Mouse (Mus musculus) layer of hippocampus, adult 9-10 months (tissue): ENCODE data around the gene Dynll2.

Experiments used
- DNase-seq: peaks from one replicate; pipeline ENCODE4 v3.0.0; 2022; ENCODE audit warnings: low spot score

Gene Dynll2

GRCm38 (mm10) chr11:87986831-87987793 is at the start of gene Dynll2:
Gene Dynll2, minus strand, starts transcription at chr11:87987533.
- DNase-seq, result no peak

DNA sequence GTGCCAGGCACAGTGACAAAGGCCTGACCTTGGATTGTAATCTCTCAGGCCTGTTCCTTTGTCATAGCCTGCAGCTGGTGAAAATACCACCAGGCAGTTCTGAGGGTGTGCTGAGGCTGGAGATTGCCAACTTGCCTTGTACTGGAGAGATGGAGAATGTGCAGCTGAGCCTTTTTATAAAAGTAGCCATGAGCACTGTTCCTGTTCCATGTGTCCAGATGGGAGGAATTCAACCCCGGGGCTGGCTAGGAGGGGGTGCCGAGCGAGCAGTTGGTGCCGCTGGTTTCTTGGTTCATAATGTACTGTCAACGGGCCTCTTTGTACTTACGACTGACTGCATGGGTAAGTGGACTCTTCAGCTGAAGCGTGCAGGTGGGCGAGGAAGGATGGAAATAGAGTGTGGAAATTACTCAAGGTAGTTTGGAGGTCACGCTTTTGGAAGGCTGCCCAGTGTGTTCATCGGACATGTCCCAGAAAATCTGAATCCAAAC is 49.5 kb upstream of the Dynll2 start:
- DNase-seq, result no peak

- no peak for DNase-seq
Measured at GRCm38 (mm10) chr11:88035970-88036369, 48.6 kb upstream of the Dynll2 start.

GRCm38 (mm10) chr11:88031753-88032152 is 44.4 kb upstream of the Dynll2 start:
- DNase-seq, result no peak

GRCm38 (mm10) chr11:88030836-88031235 is 43.5 kb upstream of the Dynll2 start:
- DNase-seq, result no peak

GRCm38 (mm10) chr11:88030219-88030618 is 42.9 kb upstream of the Dynll2 start:
- no peak for DNase-seq

DNA sequence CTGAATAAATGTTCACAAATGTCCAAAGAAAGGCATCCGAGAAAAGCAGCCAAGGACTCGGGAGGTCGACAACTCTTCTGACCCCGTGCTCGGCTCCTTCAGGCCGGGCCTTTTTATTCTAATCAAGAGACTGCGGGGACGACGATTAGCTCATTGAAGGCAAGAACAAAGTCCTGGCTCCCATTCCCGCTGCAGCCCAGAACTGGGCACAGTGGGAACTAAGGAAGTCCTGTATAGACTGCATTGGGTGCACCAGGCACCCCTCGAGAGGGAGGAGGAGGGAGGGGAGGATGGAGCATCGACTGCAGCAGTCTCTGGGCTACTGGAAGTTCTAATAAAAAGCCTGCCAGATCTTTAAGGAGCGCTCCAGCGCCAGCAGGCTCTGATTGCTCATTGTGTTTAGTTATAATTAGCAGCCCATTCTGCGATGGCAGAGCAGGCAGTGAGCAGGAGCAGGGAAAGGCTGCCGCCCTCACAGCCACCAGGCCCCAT is 40.9 kb upstream of the Dynll2 start:
- no peak for DNase-seq

- no peak for DNase-seq
Measured at GRCm38 (mm10) chr11:88027391-88028035, 40.2 kb upstream of the Dynll2 start.

DNA sequence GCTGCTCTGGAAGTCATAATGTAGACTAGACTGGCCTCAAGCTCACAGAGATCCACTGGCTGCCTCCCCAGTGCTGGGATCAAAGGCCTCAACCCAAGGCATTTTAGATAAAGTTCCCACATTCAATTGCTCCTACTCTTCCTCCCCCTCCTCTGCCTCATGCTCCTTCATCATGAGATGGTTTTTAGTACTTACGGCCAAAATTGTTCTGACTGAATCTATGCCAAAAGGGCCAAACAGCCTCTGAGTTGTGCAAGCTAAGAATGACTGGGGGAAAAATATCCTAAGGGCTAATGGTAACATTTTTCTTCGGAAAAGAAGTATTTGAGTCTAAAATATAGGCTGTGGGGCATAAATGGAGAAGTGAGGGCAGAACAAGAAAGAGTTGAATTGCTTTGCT is 36.6 kb upstream of the Dynll2 start:
- DNase-seq, result no peak

DNA sequence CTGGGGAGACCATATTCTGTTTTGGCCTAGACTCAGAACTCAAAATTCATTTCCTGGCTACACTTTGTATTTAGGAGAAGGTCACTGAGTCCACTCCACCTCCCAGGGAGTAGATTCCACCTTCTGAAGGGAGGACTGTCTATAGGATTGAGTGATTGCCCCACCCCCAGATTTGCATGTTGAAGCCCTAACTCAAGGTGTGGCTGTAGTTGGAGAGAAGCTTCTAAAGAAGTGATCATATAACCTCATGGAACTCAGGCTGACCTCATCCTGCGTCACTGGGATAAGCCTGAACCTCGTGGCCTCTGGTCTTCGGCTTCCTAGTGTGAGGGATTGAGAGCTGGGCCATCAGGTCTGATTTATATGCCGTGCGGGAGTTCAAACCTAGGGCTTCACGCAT is 28.5 kb upstream of the Dynll2 start:
- DNase-seq, result no peak

- DNase-seq, result no peak
Measured at GRCm38 (mm10) chr11:88015161-88015560, 27.8 kb upstream of the Dynll2 start.

DNA sequence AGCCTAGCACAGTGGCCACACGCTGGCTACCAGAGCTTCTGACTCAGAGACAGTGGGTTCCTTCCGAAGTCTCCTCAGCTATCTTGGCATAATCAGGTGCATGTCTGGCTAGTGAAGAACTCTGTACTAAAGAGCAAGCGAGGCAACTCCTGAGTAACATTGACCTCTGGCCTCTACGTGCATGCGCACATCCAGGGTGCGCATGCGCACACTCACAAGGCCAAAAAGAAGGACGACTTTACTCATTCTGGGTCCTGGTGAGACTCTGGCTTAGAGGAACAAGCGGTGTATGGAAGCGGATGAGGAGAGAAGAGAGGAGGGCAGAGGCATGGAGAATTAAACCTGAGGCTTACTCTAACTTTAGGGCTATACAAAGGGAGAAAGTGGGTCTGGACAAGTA is 26.3 kb upstream of the Dynll2 start:
- no peak for DNase-seq

- no peak for DNase-seq
Measured at GRCm38 (mm10) chr11:88012621-88013244, 25.4 kb upstream of the Dynll2 start.

DNA sequence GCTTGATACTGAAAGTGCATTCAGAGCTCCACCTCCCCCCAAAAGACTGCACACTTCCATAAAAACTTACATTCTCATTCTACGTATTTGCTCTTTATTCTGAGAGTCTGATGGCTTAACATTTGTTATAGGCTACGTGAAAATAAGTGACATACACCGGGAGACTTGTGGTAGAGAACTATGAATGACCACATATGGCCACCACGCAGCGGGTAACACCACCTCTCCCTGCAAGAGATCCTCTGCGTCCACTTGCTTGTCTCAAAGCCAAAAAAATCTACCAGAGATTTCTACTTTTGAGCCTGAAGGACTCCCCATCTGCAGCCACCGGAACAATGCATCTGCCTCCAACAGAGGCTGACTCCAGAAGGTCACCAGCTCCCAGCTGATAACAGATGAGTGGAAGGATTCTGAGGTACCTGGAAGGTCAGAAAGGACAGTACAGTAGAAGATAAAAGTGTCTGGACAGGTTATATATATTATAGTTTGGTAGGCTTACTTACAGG is 24.6 kb upstream of the Dynll2 start:
- DNase-seq, result no peak

DNA sequence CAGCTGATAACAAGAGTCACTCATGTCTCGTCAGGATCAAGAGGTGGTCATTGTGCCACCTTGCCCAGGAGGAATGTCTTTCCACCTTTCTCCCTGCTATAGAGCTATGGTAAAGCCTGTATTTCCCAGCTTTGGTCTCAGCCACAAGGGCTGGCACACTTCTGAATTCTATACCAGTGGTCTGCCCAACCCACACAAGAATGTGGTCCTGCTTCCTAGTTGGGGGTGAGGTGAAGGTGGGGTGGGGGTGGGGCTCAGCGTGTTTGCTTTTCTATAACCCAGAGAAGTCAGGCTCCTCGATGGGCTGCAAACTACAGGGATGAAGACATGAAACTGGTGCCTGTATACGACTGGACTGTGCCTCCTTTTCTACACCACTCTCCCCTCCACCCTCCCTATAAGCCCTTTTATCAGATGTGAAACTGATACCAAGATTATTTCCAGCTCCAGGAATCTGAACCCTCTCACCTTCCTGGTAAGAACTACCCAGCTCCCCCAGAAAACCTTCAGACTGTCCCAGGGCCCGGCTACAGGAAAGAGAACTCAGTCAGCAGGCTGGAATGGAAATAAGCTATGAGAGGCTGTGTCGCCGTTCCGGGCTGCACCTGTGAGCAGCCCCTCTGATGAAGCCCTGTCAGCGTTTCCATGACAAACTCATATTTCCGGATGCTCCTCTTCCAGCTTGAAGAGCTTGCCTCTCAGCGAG is 24.0 kb upstream of the Dynll2 start:
- no peak for DNase-seq

DNA sequence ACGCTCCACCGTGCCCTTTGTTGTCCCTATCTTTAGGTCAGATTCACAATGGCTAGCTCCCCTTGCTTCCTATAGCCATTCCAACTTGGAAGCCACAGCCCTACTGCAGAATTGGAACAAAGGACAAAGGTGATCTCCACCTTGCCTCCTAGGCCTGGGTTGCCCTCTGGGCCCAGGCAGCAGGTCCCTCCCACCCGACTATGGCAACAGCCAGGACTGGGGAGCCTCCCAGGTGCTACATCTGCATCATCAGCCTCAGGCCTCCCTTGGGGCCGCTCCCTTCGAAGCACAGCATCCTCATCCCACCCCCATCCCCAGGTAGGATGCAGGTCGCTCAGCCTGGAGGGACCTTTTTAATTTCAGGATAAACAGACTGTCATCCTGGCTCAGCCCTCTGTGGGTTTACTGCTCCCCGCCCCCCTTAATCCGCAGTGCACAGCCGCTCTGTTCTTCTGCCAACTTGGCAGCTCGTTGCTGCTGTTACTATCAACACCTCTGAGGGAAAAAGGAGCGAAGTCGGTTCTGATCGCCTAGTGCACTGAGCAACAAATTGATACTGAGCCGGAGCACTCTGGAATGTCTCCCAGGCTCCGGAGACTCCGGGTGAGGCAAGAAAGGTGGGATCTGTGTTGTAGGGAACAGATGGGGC is 22.3 kb upstream of the Dynll2 start:
- no peak for DNase-seq

GRCm38 (mm10) chr11:88008641-88009040 is 21.3 kb upstream of the Dynll2 start:
- no peak for DNase-seq

GRCm38 (mm10) chr11:88004123-88004522 is 16.8 kb upstream of the Dynll2 start:
- no peak for DNase-seq

DNA sequence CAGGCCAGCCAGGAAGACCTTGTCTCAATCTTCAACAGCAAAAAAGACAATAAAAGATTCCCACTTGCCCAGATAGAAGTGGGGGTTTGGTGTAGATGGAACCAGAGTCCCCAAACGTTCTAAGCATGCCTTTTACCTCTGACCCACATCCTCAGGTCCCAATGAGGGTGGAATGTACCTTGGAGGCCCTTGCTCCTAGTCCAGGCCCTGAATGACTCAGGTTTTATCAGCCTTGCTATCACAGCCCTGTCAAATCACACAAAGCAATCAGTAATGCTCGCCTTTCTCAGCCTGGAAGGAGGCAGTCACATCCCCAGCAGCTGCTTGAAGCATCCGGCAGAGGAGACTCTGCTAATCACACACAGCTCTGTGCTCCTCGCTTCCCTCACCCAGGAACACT is 15.4 kb upstream of the Dynll2 start:
- DNase-seq, result no peak

- DNase-seq, result no peak
Measured at GRCm38 (mm10) chr11:87999751-88000150, 12.4 kb upstream of the Dynll2 start.

DNA sequence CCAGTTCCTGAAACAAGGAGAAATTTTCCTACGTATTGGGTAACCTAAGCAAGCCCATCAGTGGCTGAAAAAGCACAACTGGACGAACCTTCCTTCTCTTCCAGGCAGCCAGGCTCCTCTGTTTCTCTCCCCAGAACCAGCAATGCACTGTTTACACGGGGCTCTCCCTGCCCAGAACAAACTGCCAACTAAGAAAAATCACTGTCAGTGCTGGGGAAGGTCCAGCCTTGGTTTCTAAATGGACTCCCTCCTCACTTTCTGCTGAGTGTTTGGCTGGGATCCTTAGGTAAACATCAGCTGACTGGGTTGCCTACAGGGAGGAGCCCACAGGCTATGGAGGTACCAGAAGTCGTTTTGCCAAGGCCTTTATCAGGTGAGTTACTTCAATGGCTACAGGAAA is 4.5 kb upstream of the Dynll2 start:
- DNase-seq, result no peak
